Mouse (Mus musculus) 3134 (cell line): ENCODE measurements around the gene Slco1a1.
"Not testable (repeated sequence)": the region's sequence is repeated elsewhere in the genome, so short reads cannot be mapped to it uniquely, and the experiment has no call there.

Source experiments
- DNase-seq: peaks from one replicate; pipeline ENCODE4 v3.0.0-alpha.2; 2011; ENCODE audit warnings: low spot score; ENCODE audit not compliant: insufficient read length; ENCODE audit errors: extremely low read depth

Slco1a1 gene

DNA sequence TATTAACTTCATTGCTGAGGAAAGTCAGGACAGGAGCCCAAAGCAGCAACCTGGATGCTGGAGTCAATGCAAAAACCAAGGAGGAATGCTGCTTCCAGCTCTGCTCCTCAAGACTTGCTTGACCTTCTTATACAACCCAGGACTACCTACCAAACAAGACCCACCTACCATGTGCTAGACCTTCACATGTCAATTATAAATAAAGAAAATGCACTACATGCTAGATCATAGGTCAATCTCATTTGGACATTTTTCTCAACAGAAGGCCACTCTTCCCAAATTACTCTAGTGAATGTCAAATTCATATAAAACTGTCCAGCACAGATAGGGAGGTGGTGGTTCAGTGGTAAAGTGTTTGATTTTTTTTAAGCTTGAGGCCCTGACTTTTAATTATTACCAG is at the start of gene Slco1a1:
Slco1a1 (minus strand) TSS at position 101 of the 400 bp plus-strand sequence.
- DNase-seq, result no peak

DNA sequence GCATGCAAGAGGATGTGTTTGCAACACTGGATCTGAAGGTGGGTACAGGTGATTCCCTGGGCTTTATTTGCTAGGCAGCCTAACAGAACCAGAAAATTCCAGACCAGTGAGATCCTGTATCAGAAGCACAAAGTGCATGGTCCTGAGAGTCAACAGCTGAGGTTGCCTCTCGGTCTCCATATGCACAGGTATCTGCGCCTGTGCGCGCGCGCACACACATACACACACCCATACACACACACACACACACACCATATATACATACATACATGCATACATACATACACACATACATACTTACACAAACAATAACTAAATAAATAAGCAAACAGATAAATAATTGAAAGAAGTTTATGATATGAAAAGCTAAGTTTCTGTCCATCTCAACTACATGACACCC is 40.0 kb upstream of the Slco1a1 start:
- no peak for DNase-seq

DNA sequence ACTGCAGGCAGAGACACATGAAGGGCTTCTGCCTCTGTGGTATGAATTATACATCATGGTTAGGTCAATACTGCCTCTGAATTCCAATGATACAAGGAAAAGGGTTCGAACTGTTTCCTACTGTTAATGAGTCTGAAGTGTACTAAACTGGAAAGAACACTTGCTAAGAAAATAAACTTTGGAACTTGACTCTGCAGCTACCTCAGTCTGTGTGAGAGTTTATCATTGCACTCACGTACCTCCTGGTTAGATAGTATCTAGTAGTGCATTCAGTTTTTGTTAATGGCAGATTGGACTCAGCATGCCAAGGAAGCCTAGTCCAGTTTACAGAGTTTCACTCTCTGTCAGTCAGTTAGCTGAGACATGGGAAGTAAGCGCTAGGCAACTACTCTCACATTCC is 37.9 kb upstream of the Slco1a1 start:
- no peak for DNase-seq

DNA sequence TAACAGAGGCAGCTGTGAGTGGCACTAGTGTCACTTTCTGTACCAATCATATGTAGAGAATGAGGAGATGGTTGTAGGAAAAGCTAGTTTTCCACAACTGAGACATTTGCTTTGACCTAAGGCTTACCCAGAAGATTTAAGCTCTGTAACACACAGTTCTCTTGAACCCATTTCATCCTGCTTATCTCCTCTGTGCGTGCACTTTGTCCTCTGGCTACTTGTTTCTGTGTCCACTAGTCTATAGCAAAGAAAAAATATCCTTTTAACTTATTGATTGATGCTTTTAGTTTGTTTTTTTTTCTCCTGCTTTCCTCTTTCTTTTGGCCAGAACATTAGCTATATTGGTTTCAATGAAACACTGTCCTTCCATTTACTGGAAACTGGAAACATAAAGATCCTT is 15.7 kb upstream of the Slco1a1 start:
- DNase-seq, result no peak

DNA sequence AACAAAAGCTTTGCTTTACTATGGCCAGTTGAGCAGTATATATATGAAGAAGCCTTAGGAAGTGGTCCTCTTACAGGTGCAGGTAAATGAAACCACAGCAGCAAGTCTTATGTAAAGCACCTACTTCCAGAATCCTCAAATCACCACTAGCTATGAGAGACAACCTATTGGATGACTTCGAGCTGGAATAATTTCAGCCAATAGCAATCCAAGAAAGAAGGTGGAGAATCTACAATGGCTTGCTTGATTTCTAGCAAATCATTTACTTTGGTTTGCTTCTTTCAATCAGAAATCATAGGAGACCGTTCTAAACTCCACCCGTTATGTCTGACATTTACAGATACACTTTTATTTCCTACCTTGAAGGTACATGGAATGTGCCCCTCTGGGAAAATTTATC is 15.1 kb upstream of the Slco1a1 start:
- no peak for DNase-seq

DNA sequence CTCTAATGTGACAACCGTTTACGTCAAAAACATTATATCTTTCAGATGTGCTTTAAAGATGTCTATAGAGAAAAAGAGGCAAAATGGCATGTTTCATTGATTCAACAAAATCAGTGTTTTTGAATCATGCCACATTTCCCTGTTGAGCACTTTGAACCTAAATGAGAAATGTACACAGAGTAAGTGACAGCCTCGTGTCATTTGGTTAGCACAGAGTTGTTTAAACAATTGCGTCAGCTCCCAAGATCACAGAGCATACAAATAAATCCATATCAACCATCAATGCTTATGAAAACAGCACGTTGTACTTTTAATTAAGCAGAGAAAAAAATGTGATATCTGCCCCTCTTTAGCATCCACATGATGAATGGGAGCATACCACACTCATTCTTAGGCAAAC is 13.7 kb upstream of the Slco1a1 start:
- DNase-seq, result no peak

DNA sequence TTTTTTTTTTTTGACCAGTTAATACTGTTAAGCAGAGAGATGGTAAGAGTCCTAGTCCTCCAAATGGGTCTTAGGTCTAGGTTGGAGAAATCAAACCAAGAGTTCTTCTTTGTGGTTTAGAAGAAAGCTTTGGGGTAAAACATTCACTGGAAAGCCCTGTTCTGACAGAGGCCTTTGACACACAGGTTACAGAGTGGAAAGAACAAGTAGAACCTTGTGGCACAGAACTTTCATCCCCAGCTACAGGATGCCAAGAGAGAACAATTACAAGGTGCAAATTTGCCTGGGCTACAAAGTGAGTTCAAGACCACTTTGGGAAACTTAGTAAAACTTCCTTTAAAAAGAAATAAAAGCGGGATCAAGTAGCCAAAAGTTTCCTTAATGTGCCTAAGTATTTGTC is 6.3 kb downstream of the Slco1a1 start:
- no peak for DNase-seq

DNA sequence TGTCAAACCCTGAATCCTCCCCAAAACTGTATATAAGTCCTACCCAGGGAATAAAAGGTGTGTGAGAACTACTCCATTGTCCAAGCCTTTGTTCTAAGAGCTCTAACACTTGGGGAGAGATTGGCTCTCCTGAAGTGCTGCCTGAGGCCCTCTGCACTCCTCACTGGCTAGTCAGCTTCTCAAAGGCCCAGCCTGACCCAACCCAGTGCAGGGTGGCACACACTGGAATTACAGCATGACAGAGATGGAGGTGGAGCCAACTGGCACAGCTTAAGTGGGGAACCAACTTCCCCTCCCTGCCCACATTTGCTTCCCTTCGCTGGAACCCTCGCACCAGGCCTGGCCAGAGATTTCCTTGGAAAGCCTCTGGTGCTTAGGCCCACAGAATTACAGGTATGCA is 48.6 kb downstream of the Slco1a1 start:
- no peak for DNase-seq

DNA sequence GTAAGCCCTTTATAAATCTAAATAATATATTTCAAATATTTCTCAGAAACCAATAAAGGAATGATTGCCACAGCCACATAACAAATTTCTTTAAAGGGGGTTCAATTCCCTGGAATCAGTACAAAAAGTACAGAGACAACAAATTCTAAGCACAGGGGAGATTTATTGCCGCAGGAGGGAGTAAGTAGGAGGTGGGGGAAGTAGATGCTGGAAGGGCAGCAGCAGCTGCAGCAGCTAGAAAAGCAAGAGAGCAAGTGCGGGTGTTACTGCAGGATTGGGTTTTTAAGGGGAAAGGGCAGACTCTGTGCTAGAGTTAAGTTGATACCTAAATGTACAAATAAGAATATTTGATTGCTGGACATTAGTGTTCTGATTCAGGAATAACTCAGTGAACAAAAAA is 57.0 kb downstream of the Slco1a1 start:
- DNase-seq, result no peak

DNA sequence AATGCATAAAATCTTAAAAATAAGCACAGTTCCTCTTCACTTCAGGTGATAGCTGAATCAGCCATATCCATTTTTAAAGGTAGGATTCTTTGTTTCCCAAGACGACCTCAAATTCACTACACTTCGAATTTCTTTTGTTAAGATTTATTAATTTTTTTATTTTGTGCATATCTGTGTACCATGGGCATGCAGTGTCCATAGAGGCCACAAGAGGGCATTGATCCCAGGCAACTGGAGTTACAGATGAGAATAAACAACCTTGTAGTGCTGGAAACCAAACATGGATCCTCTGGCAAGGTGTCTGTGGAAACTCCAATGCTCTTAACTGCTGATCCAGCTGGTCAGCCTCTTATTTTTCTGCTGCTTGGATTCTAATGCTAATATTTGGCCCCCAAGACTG is 58.5 kb downstream of the Slco1a1 start:
- DNase-seq, result no peak

DNA sequence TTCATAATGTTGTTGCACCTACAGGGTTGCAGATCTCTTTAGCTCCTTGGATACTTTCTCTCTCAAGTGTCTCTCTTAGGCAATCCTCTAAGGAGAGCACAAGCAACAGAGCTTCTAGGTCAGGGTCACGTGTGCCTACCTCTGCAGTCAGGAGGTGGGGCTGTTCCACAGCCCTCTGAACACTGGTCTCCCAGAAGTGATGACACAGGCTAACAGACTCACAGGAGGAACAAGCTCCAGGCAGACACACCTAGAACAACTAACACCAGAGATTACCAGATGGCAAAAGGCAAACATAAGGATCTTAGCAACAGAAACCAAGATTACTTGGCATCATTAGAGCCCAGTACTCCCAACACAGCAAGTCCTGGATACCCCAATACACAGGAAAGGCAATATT is 64.2 kb downstream of the Slco1a1 start:
- no peak for DNase-seq

DNA sequence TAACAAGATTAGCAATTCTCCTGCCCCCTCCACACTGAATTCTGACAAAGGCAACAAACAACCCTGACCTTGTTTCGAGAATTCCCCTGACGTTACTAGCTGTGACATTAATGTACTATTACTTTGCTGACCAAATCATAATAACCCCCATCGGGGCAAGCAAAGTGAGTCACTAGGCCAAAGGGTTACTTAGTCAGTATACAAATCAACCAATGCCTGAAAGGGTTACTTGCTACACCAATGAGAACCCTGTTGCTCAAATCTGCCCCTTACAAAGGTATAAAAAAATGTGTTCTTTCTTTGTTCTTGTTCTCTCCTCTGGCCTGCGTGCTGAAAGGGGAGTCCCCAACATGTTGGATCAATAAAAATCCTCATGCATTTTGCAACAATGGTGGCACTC is 71.0 kb downstream of the Slco1a1 start:
- DNase-seq, result not testable (repeated sequence)

DNA sequence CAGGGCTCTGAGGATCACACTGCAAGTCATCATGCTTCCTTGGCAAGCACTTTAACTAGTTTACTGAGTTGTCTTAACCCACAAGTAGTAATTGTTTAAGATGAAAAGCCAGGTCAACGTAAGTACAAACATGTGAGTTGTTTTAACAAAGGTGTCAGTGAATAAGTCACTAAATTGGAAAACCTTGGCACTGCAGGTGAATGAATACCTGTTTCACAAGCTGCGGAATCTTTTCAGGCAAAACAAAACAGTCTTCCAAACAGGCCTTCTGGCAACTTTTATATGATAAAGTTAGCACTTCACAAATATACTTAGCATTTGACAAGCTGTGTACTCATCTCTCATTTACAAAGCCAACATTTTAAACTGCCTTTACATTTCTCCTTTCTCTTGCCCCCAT is 75.1 kb downstream of the Slco1a1 start:
- DNase-seq, result no peak

DNA sequence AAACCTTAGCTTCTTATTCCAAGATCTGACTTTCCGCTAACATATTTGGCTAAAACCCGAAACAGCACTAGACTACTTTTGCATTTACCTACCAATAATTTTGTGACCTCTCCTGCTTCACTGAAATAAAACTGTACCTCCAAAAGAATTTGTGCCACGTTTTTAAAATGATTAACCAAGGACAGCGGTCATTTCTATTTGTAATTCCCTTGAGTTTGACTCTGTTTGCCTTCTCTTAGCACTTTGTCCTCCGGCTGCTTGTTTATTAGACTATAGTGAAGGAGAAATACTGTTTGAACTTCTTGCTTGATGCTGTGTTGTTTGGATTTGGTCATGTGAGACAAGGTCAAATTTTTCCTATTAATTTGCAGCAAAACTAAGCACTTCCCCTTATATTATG is 78.0 kb downstream of the Slco1a1 start:
- no peak for DNase-seq

DNA sequence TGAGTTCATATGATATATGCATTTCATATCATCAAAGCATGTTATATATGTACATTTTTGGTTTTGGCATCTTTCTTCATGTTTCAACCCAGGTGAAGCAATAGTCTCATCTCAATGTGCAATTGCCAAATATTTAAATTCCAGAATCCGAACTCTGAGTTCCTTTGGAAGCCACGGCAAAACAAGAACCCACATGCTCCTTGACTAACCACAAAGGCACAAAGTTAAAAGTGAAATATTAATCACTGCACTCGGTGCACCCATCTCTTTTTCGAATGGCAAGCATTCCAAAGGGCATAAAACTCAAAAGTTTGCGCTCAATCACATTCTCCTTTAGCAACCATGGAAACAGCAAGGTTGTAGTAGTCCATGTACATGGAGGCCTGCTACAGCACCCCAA is 80.7 kb downstream of the Slco1a1 start:
- DNase-seq, result no peak

DNA sequence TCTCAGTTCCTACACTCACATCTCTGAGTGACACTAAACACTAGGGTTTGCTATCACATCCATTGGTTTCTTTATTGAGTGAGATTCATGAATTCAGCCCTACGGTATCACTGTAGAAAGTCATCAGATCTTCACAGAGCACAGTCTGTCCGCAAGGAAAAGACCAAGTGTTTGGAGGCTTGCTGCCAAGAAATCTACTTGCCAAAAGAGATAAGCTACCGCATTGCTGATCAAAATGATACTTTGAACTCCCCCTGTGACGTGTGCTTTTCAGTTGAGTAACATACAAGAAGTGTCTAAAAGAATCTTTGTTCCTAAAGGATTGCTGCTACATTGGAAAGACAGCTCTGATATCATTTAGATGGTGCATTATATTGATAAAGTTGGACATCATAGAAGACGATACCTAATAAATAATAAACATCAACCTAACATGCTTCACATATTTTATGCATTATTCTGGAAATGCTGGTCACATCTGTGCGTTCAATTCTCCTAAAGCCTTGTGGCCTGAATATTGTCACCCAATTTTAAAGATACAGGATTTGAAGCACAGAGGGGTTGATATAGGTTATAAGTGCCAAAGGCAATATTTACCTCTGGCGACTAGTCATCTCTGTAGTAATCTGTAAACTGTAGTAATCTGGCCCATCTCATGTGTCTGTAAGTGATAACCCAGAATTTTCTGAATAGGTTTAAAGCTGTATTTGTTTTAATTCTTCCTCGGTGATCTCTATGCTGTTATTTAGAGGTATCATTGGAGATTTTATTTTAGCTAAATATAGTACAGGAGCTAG is 88.8 kb downstream of the Slco1a1 start:
- DNase-seq, result no peak
